Mouse (Mus musculus) adrenal gland, postnatal 0 days (tissue): ENCODE data around the gene Tpk1. TPM values are rescaled to one million over a fixed set of nuclear protein-coding genes. Genes with fewer than 3 reads are reported as not detected.

Experiments
- polyA plus RNA-seq: library from polyadenylated mRNA; unstranded; fragments of >200 nt; fragmentation: Nextera tagmentation; extraction: Ambion mirVana; gene quantifications from 2 replicates; pipeline ENCODE4 v1.2.1, GENCODE M21; 2015

Gene Tpk1
- 9.4 and 13.7 TPM in 2 replicates for polyA plus RNA-seq

DNA sequence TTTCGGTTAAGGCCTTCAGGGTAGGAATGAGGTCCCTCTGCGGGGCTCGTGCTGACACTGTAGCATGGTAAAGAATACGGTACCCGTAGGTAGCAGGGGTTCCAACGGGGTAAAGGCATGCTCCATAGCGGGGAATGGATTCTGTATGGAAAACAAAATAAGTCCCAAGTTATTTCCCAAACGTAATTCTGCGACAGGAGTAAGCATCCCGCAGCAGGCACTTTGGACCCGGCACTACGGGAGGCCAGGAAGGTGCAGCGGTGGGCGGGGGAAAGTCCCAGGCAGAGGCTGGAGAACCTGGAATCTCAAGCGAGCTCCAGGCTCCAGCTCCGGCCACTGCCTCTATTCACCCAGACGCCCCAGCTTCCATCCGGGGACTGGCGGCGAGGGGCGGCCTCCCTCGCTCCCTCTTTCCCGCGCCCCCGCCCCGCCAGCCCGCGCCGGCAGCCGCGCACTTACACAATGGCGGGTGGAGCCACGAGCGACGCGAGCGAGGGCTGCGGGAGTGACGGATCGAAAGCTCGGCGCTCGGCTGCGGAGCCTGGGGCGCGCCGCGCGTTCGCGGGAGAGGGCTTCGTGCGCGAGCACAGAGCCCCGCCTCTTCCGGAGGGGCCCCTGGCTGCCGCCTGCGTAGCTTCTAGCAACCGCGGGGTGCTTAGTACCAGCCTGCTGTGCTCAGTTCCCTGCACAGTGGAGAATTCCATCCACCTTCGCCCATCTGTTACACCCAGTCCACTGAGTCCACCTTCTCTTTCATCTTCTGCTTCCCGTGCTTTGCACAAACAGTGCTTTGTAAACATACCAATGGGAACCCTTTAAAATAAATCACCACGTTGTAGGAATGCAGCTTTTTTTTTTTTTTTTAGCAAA lies at the start of gene Tpk1:
Gene Tpk1 (minus strand): TSS at position 602 of the 870 bp plus-strand sequence.

DNA sequence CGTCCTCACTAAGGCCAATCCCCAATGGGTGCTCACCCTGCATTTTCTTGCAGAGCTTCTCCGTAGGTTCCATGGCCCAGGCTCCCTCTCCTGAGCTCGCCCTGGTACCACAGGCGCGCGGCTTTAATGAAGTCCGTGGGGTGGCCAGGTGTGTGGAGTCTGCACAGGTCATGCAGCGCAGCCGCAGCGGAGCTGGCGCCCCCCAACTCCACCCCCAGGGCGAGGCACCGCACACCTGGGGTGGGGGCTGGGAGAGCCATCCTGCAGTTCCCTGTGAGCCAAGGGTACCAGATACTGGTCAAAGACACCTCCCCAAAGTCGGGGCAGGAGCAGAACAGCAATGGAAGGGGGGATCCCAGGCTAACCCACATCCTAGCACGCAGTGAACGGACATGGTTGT lies 356.6 kb downstream of the Tpk1 start, which contains the start of gene Nobox:
Gene Nobox (minus strand): TSS at position 101 of the 400 bp plus-strand sequence.

